Mouse (Mus musculus): ENCODE measurements around the gene Hist1h1t. TPM values are rescaled to one million over a fixed set of nuclear protein-coding genes. Genes with fewer than 3 reads are reported as not detected.

Gene Hist1h1t
- polyA plus RNA-seq, 1 experiment from 2014 or later = not detected

DNA sequence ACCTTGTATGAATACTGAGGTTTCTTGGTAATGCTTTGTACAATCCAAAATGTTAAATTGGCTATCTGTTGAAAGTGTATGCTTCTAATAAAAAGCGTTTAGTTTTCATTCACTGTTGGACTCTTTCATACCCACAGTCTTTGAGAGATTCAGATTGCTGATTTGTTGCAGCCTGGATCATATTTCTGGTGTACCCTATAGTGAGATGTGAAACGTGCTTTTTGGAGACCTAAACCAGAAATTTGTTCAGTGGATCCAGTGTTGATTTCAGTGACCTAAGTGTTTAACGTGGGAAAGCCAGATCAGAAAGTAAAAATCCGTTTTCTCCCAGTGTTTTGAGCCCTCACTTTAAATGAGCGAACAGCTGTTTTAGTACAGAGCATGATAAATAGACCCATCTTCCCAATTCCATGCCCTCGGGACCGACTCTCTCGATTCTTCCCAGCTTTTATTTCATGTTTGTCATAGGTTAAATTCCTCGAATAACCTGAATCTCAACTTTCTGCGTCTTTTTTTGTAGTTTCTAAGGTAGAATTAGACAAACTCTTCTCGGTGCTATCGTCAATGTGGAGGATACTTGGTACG is 44.7 kb downstream of the Hist1h1t start:
- Histone ChIP-seq H3K4me2 (replicated peaks) (peak overlapping the region; percentile 95), H3K36me3 (no peaks in the 10 kb centered on the region), H3K4me3 (peak overlapping the region; percentile 55), H3K27ac (replicated peaks) (peak overlapping the region; percentile 95), H3K9me3 (no peaks in the 10 kb centered on the region), H3K9ac (replicated peaks) (peak overlapping the region; percentile 69), H3K4me1 (peaks cover 28% of the 10 kb centered on the region), H3K27me3 (no peaks in the 10 kb centered on the region)
- ATAC-seq (ENCODE audit: low FRiP score, low read depth) = no peak
- 33% methylated on average over 13 of the region's 13 CpGs for WGBS

DNA sequence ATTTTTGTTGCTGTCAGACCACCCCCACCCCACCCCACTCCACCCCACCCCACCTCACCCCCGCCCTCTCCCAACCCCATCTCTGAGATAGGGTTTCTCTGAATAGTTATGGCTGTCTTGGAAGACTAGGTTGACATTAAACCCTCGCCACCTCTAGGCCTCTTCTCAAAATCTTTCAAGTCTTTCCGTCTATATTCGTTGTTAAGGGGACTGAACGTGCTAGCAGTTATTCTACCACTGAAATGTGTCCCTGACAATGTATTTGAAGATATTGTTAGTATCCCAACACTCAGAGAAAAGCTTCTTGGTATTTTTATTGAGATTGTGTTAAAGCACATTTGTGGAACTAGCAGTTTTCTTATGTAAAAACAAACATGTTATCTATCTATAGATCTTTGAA is 45.3 kb downstream of the Hist1h1t start:
- WGBS = 63% methylated on average over 5 of the region's 5 CpGs
- Histone ChIP-seq H3K9ac (replicated peaks) (no peak overlapping the region), H3K27ac (replicated peaks) (peak overlapping the region; percentile 95; the same call in 1 of the 2 replicates), H3K9me3 (no peaks in the 10 kb centered on the region), H3K4me2 (replicated peaks) (peak overlapping the region; percentile 95), H3K4me1 (peaks cover 31% of the 10 kb centered on the region), H3K36me3 (no peaks in the 10 kb centered on the region), H3K4me3 (no peak overlapping the region), H3K27me3 (no peaks in the 10 kb centered on the region)
- no peak for ATAC-seq (ENCODE audit: low FRiP score, low read depth)

GRCm38 (mm10) chr13:23742007-23742406 is 46.4 kb downstream of the Hist1h1t start:
- Histone ChIP-seq H3K36me3 (no peaks in the 10 kb centered on the region), H3K4me3 (no peak overlapping the region), H3K4me1 (peaks cover 33% of the 10 kb centered on the region), H3K27me3 (no peaks in the 10 kb centered on the region), H3K9me3 (no peaks in the 10 kb centered on the region), H3K27ac (replicated peaks) (no peak overlapping the region), H3K9ac (replicated peaks) (no peak overlapping the region), H3K4me2 (replicated peaks) (no peak overlapping the region)
- ATAC-seq (ENCODE audit: low FRiP score, low read depth) = no peak

DNA sequence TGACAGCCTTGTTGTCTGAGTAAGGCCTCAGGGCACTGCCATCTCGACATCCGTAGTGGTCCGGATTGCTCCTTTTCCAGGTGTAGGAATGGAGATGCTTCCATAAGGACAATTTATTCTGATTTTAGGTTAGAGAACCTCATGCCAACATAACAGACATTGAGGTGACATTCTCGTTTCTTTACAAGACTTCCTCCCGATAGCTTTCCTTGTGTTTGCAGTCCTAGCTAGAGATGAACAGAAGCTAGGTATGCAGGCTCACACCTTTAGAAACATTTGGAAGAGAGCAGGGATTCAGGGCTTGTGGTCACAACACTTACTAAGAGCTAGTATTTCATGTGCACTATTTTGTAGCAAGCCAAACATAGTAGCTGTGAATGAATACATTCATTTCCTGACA is 47.6 kb downstream of the Hist1h1t start:
- Histone ChIP-seq H3K27me3 (no peaks in the 10 kb centered on the region), H3K9me3 (no peaks in the 10 kb centered on the region), H3K4me1 (peaks cover 38% of the 10 kb centered on the region), H3K36me3 (no peaks in the 10 kb centered on the region), H3K27ac (replicated peaks) (no peak overlapping the region), H3K4me2 (replicated peaks) (no peak overlapping the region), H3K9ac (replicated peaks) (no peak overlapping the region), H3K4me3 (no peak overlapping the region)
- WGBS = 85% methylated on average over 5 of the region's 5 CpGs
- no peak for ATAC-seq (ENCODE audit: low FRiP score, low read depth)

DNA sequence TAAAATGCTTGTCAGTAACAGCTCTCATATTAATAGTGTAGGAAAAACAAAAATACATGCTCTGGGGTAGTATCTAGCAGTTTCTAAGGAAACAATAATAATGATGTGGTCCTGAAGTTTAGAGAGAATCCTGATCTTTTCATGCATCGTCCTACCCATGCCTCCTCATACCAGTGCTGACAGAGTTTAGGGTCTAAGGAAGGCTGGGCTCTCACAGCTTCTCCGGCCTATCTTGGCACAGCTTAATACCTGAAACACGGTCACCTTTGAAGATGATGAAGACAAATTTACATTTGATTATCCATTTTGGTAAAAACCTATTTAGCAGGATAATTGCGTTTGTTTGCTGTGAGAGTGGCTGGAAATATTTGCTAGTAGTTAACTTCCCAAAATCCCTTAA is 48.3 kb downstream of the Hist1h1t start:
- no peaks in the 10 kb centered on the region for H3K36me3 ChIP-seq
- peak overlapping the region; percentile 67 for H3K4me2 ChIP-seq (replicated peaks)
- peak overlapping the region; percentile 77 for H3K27ac ChIP-seq (replicated peaks)
- peak overlapping the region; percentile 47; the same call in 1 of the 2 replicates for H3K4me3 ChIP-seq
- WGBS = 39% methylated on average over 4 of the region's 4 CpGs
- no peaks in the 10 kb centered on the region for H3K9me3 ChIP-seq
- H3K9ac ChIP-seq (replicated peaks) = peak overlapping the region; percentile 46; the same call in 1 of the 2 replicates
- peaks cover 40% of the 10 kb centered on the region for H3K4me1 ChIP-seq
- H3K27me3 ChIP-seq = no peaks in the 10 kb centered on the region
- ATAC-seq (ENCODE audit: low FRiP score, low read depth) = no peak

DNA sequence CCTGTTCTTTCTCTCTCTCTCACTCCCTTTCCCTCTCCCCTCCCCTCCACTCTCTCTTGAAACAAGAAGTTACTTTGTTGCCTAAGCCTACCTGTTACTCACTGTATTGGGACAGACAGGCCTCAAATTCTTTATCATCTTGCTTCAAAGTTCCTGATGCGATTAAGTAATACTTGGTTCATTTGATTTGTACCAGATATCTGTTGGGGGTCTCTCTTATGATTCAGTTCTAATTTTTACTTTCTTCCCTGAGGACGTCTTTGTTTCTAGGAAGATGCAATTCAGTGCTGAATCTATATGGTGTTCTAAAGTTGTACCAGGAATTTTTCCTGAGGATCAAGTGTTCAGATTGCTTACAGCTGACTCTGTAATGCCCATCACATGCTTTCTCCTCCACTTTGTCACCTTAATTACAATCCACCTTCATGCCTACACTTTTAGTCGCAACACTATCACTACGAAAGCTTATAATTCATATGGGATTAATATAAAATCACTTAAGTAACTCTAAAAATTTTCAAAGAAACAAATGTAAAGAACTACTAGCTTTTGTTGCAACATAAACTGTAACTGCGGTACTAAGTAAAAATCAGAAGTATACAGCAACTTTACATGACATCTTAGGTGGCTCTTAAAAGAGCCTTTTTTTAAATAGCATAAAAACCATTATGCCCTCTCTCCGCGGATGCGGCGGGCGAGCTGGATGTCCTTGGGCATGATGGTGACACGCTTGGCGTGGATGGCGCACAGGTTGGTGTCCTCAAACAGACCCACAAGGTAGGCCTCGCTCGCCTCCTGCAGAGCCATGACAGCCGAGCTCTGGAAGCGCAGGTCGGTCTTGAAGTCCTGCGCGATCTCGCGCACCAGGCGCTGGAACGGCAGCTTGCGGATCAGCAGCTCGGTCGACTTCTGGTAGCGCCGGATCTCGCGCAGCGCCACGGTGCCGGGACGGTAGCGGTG is 49.1 kb downstream of the Hist1h1t start:
- H3K9me3 ChIP-seq = no peaks in the 10 kb centered on the region
- H3K36me3 ChIP-seq = no peaks in the 10 kb centered on the region
- peak overlapping the region; percentile 46 for H3K9ac ChIP-seq (replicated peaks)
- H3K27ac ChIP-seq (replicated peaks) = peak overlapping the region; percentile 77
- H3K4me2 ChIP-seq (replicated peaks) = peak overlapping the region; percentile 67
- H3K4me3 ChIP-seq = peak overlapping the region; percentile 47
- no peak for ATAC-seq (ENCODE audit: low FRiP score, low read depth)
- H3K4me1 ChIP-seq = peaks cover 33% of the 10 kb centered on the region
- no peaks in the 10 kb centered on the region for H3K27me3 ChIP-seq
- WGBS = under 1% methylated on average over 18 of the region's 36 CpGs

GRCm38 (mm10) chr13:23745381-23746161 is 50.0 kb downstream of the Hist1h1t start, which contains the start of gene Hist1h3c:
TSS of gene Hist1h3c (minus strand) at chr13:23745602.
- Histone ChIP-seq H3K9me3 (no peaks in the 10 kb centered on the region), H3K27ac (replicated peaks) (peak within 1 kb of the TSS; percentile 98), H3K4me1 (peaks cover 25% of the 10 kb centered on the region), H3K36me3 (no peaks in the 10 kb centered on the region), H3K4me3 (peak within 1 kb of the TSS; percentile 47), H3K9ac (replicated peaks) (peak within 1 kb of the TSS; percentile 62), H3K4me2 (replicated peaks) (peak within 1 kb of the TSS; percentile 67), H3K27me3 (no peaks in the 10 kb centered on the region)
- under 1% methylated on average over 26 of the region's 28 CpGs for WGBS
- peak; percentile 72 for ATAC-seq (ENCODE audit: low FRiP score, low read depth)

Small RNAs within 50 kb of the gene (microRNA-seq; reads per million reads assigned to microRNA genes)
- gene Gm44314 (not detected), gene Gm44350 (not detected)

Other genes starting within 250 kb of the Hist1h1t start
- not detected in 2 replicates for gene Btn1a1, start 229.9 kb upstream of the Hist1h1t start, polyA plus RNA-seq (2016; fragmentation: Nextera tagmentation; extraction: Ambion mirVana)
- gene Btn2a2, start 207.0 kb upstream of the Hist1h1t start, polyA plus RNA-seq (2016; fragmentation: Nextera tagmentation; extraction: Ambion mirVana) = 0.10 and 0.17 TPM in 2 replicates
- 4.2 and 4.4 TPM in 2 replicates for gene Hist1h4h, start 164.8 kb upstream of the Hist1h1t start, polyA plus RNA-seq (2016; fragmentation: Nextera tagmentation; extraction: Ambion mirVana)
- gene Hist1h2af, start 161.9 kb upstream of the Hist1h1t start, polyA plus RNA-seq (2016; fragmentation: Nextera tagmentation; extraction: Ambion mirVana) = 7.9 and 8.4 TPM in 2 replicates
- gene Hist1h3g, start 160.4 kb upstream of the Hist1h1t start, polyA plus RNA-seq (2016; fragmentation: Nextera tagmentation; extraction: Ambion mirVana) = 4.8 and 6.9 TPM in 2 replicates
- gene Hist1h2bh, start 152.4 kb upstream of the Hist1h1t start, polyA plus RNA-seq (2016; fragmentation: Nextera tagmentation; extraction: Ambion mirVana) = 0.56 and 0.64 TPM in 2 replicates
- 1.0 and 1.3 TPM in 2 replicates for gene Hist1h3f, start 151.8 kb upstream of the Hist1h1t start, polyA plus RNA-seq (2016; fragmentation: Nextera tagmentation; extraction: Ambion mirVana)
- 0.85 and 1.7 TPM in 2 replicates for gene Hist1h4f, start 144.2 kb upstream of the Hist1h1t start, polyA plus RNA-seq (2016; fragmentation: Nextera tagmentation; extraction: Ambion mirVana)
- gene Hist1h1d, start 142.6 kb upstream of the Hist1h1t start, polyA plus RNA-seq (2016; fragmentation: Nextera tagmentation; extraction: Ambion mirVana) = 0.37 and 0.45 TPM in 2 replicates
- gene Hist1h3e, start 133.4 kb upstream of the Hist1h1t start, polyA plus RNA-seq (2016; fragmentation: Nextera tagmentation; extraction: Ambion mirVana) = 6.5 and 7.0 TPM in 2 replicates
- gene Hist1h2ae, start 124.6 kb upstream of the Hist1h1t start, polyA plus RNA-seq (2016; fragmentation: Nextera tagmentation; extraction: Ambion mirVana) = 95.2 and 113 TPM in 2 replicates
- gene Hist1h2bg, start 124.4 kb upstream of the Hist1h1t start, polyA plus RNA-seq (2016; fragmentation: Nextera tagmentation; extraction: Ambion mirVana) = 13.0 and 13.8 TPM in 2 replicates
- gene Hist1h2bf, start 121.6 kb upstream of the Hist1h1t start, polyA plus RNA-seq (2016; fragmentation: Nextera tagmentation; extraction: Ambion mirVana) = 4.5 and 5.1 TPM in 2 replicates
- gene Hist1h2ad, start 121.4 kb upstream of the Hist1h1t start, polyA plus RNA-seq (2016; fragmentation: Nextera tagmentation; extraction: Ambion mirVana) = 1.8 and 2.5 TPM in 2 replicates
- gene Hist1h3d, start 120.1 kb upstream of the Hist1h1t start, polyA plus RNA-seq (2016; fragmentation: Nextera tagmentation; extraction: Ambion mirVana) = 4.6 and 5.4 TPM in 2 replicates
- gene Hist1h4d, start 114.2 kb upstream of the Hist1h1t start, polyA plus RNA-seq (2016; fragmentation: Nextera tagmentation; extraction: Ambion mirVana) = 109 and 113 TPM in 2 replicates
- 2.5 and 2.9 TPM in 2 replicates for gene Hist1h2be, start 74.7 kb upstream of the Hist1h1t start, polyA plus RNA-seq (2016; fragmentation: Nextera tagmentation; extraction: Ambion mirVana)
- 24.2 and 27.0 TPM in 2 replicates for gene Hist1h1e, start 73.3 kb upstream of the Hist1h1t start, polyA plus RNA-seq (2016; fragmentation: Nextera tagmentation; extraction: Ambion mirVana)
- 1.1 TPM in 2 replicates for gene Hist1h2ac, start 11.9 kb upstream of the Hist1h1t start, polyA plus RNA-seq (2016; fragmentation: Nextera tagmentation; extraction: Ambion mirVana)
- 28.7 and 29.9 TPM in 2 replicates for gene Hist1h2bc, start 11.6 kb upstream of the Hist1h1t start, polyA plus RNA-seq (2016; fragmentation: Nextera tagmentation; extraction: Ambion mirVana)
- 5.8 and 6.8 TPM in 2 replicates for gene Hist1h4c, start 2.6 kb downstream of the Hist1h1t start, polyA plus RNA-seq (2016; fragmentation: Nextera tagmentation; extraction: Ambion mirVana)
- 3.1 and 3.3 TPM in 2 replicates for gene Hfe, start 15.0 kb downstream of the Hist1h1t start, polyA plus RNA-seq (2016; fragmentation: Nextera tagmentation; extraction: Ambion mirVana)
- gene Hist1h1c, start 43.0 kb downstream of the Hist1h1t start, polyA plus RNA-seq (2016; fragmentation: Nextera tagmentation; extraction: Ambion mirVana) = 13.6 and 14.0 TPM in 2 replicates
- gene Hist1h3c, start 49.8 kb downstream of the Hist1h1t start, polyA plus RNA-seq (2016; fragmentation: Nextera tagmentation; extraction: Ambion mirVana) = 7.9 and 9.3 TPM in 2 replicates
- gene Hist1h2bb, start 50.9 kb downstream of the Hist1h1t start, polyA plus RNA-seq (2016; fragmentation: Nextera tagmentation; extraction: Ambion mirVana) = 2.5 and 4.5 TPM in 2 replicates
- 53.0 and 53.2 TPM in 2 replicates for gene Hist1h2ab, start 55.3 kb downstream of the Hist1h1t start, polyA plus RNA-seq (2016; fragmentation: Nextera tagmentation; extraction: Ambion mirVana)
- gene Hist1h3b, start 56.5 kb downstream of the Hist1h1t start, polyA plus RNA-seq (2016; fragmentation: Nextera tagmentation; extraction: Ambion mirVana) = 14.7 and 16.1 TPM in 2 replicates
- gene Hist1h4b, start 61.2 kb downstream of the Hist1h1t start, polyA plus RNA-seq (2016; fragmentation: Nextera tagmentation; extraction: Ambion mirVana) = 5.0 and 8.0 TPM in 2 replicates
- 0.41 and 1.3 TPM in 2 replicates for gene Hist1h4a, start 65.4 kb downstream of the Hist1h1t start, polyA plus RNA-seq (2016; fragmentation: Nextera tagmentation; extraction: Ambion mirVana)
- 4.6 and 5.1 TPM in 2 replicates for gene Hist1h3a, start 66.6 kb downstream of the Hist1h1t start, polyA plus RNA-seq (2016; fragmentation: Nextera tagmentation; extraction: Ambion mirVana)
- gene Hist1h1a, start 67.9 kb downstream of the Hist1h1t start, polyA plus RNA-seq (2016; fragmentation: Nextera tagmentation; extraction: Ambion mirVana) = 2.3 and 3.6 TPM in 2 replicates
- not detected in 2 replicates for gene Trim38, start 74.1 kb downstream of the Hist1h1t start, polyA plus RNA-seq (2016; fragmentation: Nextera tagmentation; extraction: Ambion mirVana)
- gene Slc17a2, start 111.2 kb downstream of the Hist1h1t start, polyA plus RNA-seq (2016; fragmentation: Nextera tagmentation; extraction: Ambion mirVana) = not detected in 2 replicates
- gene Slc17a3, start 143.6 kb downstream of the Hist1h1t start, polyA plus RNA-seq (2016; fragmentation: Nextera tagmentation; extraction: Ambion mirVana) = not detected in 2 replicates
- not detected in 2 replicates for gene Slc17a1, start 171.9 kb downstream of the Hist1h1t start, polyA plus RNA-seq (2016; fragmentation: Nextera tagmentation; extraction: Ambion mirVana)
- not detected in 2 replicates for gene Slc17a4, start 219.2 kb downstream of the Hist1h1t start, polyA plus RNA-seq (2016; fragmentation: Nextera tagmentation; extraction: Ambion mirVana)
- gene Hist1h2ba, start 238.3 kb downstream of the Hist1h1t start, polyA plus RNA-seq (2016; fragmentation: Nextera tagmentation; extraction: Ambion mirVana) = not detected in 2 replicates
- not detected in 2 replicates for gene Hist1h2aa, start 238.6 kb downstream of the Hist1h1t start, polyA plus RNA-seq (2016; fragmentation: Nextera tagmentation; extraction: Ambion mirVana)

Data from midbrain, embryonic 12.5 days (tissue).